Mouse (Mus musculus): Measurements from ENCODE around the gene Hipk1.

GRCm38 (mm10) chr3:103809799-103810150, 18.4 kb upstream of the Hipk1 start:
- TF ChIP-seq POLR2A (IDR thresholded peaks at IDR 0.05; ENCODE audit: low read depth, low read length): no peak
- TF ChIP-seq CTCF (IDR thresholded peaks at IDR 0.05; ENCODE audit: extremely low read depth, insufficient read length, insufficient replicate concordance, low read depth, low read length): no peak
